Mouse (Mus musculus) testis, adult 2 months (tissue): Measurements from ENCODE around the gene Syt2. TPM values are rescaled to one million over a fixed set of nuclear protein-coding genes. Genes with fewer than 3 reads are reported as not detected.
A peak's percentile ranks its signal among the peaks of the same experiment; 100 is the strongest.

Experiments
- H3K27ac ChIP-seq: fragments of 200-500 bp; 2 replicates; pipeline ENCODE4 v1.5.1; 2012; ENCODE audit warnings: low read depth, low read length; ENCODE audit not compliant: control insufficient read depth, insufficient read depth
- H3K27me3 ChIP-seq: fragments of 200-500 bp; 2 replicates; pipeline ENCODE4 v1.6.1; 2012; ENCODE audit warnings: mild to moderate bottlenecking, low read length, moderate library complexity; ENCODE audit not compliant: control insufficient read depth, insufficient read depth
- H3K36me3 ChIP-seq: fragments of 200-500 bp; 2 replicates; pipeline ENCODE4 v1.6.1; 2012; ENCODE audit warnings: mild to moderate bottlenecking, low read length; ENCODE audit not compliant: control insufficient read depth, insufficient read depth
- H3K4me1 ChIP-seq: fragments of 200-500 bp; 2 replicates; pipeline ENCODE4 v1.6.1; 2012; ENCODE audit warnings: low read length; ENCODE audit not compliant: control insufficient read depth, insufficient read depth
- H3K4me3 ChIP-seq: fragments of 200-500 bp; 2 replicates; pipeline ENCODE4 v1.5.1; 2012; ENCODE audit warnings: low read depth, mild to moderate bottlenecking, low read length, moderate library complexity, mixed read lengths; ENCODE audit not compliant: control insufficient read depth
- CTCF ChIP-seq: fragments of 200-500 bp; IDR thresholded peaks from 2 replicates; pipeline ENCODE4 v1.5.1; 2012; ENCODE audit warnings: low read depth, mild to moderate bottlenecking, inconsistent platforms, low read length, moderate library complexity; ENCODE audit not compliant: control insufficient read depth, insufficient read depth, insufficient replicate concordance
- POLR2A ChIP-seq: fragments of 200-500 bp; IDR thresholded peaks from 2 replicates; pipeline ENCODE4 v1.6.1; 2012; ENCODE audit warnings: low read depth, mild to moderate bottlenecking, inconsistent platforms, low read length, moderate library complexity; ENCODE audit not compliant: control insufficient read depth
- polyA plus RNA-seq: library from polyadenylated mRNA; depleted of rRNA; stranded (reverse); fragments of >200 nt; gene quantifications from 2 replicates; pipeline ENCODE4 v1.2.3, GENCODE M21; 2012

The Syt2 gene
- polyA plus RNA-seq, 1 experiment = 0.14 TPM

GRCm38 (mm10) chr1:134674312-134674711, 27.8 kb downstream of the Syt2 start:
- no peak overlapping the region for H3K4me3 ChIP-seq
- no peak for TF ChIP-seq POLR2A
- peak; percentile 40; the same call in 1 of the 2 replicates for TF ChIP-seq CTCF

GRCm38 (mm10) chr1:134679445-134679844, 33.0 kb downstream of the Syt2 start:
- no peaks in the 10 kb centered on the region for H3K4me1 ChIP-seq
- no peak overlapping the region for H3K27ac ChIP-seq

More at GRCm38 (mm10) chr1:134674312-134674711, 27.8 kb downstream of the Syt2 start:
- H3K4me1 ChIP-seq = no peaks in the 10 kb centered on the region
- no peak overlapping the region for H3K27ac ChIP-seq
- no peaks in the 10 kb centered on the region for H3K36me3 ChIP-seq
- H3K27me3 ChIP-seq = no peaks in the 10 kb centered on the region

GRCm38 (mm10) chr1:134680617-134681016, 34.1 kb downstream of the Syt2 start:
- TF ChIP-seq CTCF = peak; percentile 8; the same call in 1 of the 2 replicates
- no peak for TF ChIP-seq POLR2A
- H3K27me3 ChIP-seq = no peaks in the 10 kb centered on the region
- no peak overlapping the region for H3K4me3 ChIP-seq
- H3K4me1 ChIP-seq = no peaks in the 10 kb centered on the region
- H3K27ac ChIP-seq = no peak overlapping the region
- H3K36me3 ChIP-seq = no peaks in the 10 kb centered on the region

More at GRCm38 (mm10) chr1:134679445-134679844, 33.0 kb downstream of the Syt2 start:
- Histone ChIP-seq H3K4me3 (no peak overlapping the region), H3K36me3 (no peaks in the 10 kb centered on the region), H3K27me3 (no peaks in the 10 kb centered on the region)
- TF ChIP-seq CTCF (no peak), POLR2A (no peak)

GRCm38 (mm10) chr1:134682460-134682859, 36.0 kb downstream of the Syt2 start:
- Histone ChIP-seq H3K36me3 (no peaks in the 10 kb centered on the region), H3K27ac (no peak overlapping the region), H3K4me1 (no peaks in the 10 kb centered on the region), H3K4me3 (no peak overlapping the region), H3K27me3 (no peaks in the 10 kb centered on the region)
- TF ChIP-seq CTCF = no peak
- no peak for TF ChIP-seq POLR2A

GRCm38 (mm10) chr1:134686834-134687421, 40.5 kb downstream of the Syt2 start:
- H3K4me1 ChIP-seq = no peaks in the 10 kb centered on the region

GRCm38 (mm10) chr1:134696302-134696701, 49.8 kb downstream of the Syt2 start:
- H3K4me1 ChIP-seq = no peaks in the 10 kb centered on the region
- no peaks in the 10 kb centered on the region for H3K27me3 ChIP-seq
- no peaks in the 10 kb centered on the region for H3K36me3 ChIP-seq
- no peak overlapping the region for H3K4me3 ChIP-seq
- H3K27ac ChIP-seq = no peak overlapping the region
- no peak for TF ChIP-seq CTCF
- TF ChIP-seq POLR2A = no peak

More at GRCm38 (mm10) chr1:134686834-134687421, 40.5 kb downstream of the Syt2 start:
- H3K27ac ChIP-seq = no peak overlapping the region
- no peaks in the 10 kb centered on the region for H3K27me3 ChIP-seq
- TF ChIP-seq POLR2A = no peak
- TF ChIP-seq CTCF = no peak
- no peaks in the 10 kb centered on the region for H3K36me3 ChIP-seq
- H3K4me3 ChIP-seq = no peak overlapping the region

- H3K4me1 ChIP-seq = no peaks in the 10 kb centered on the region
- H3K27me3 ChIP-seq = no peaks in the 10 kb centered on the region
- H3K4me3 ChIP-seq = no peak overlapping the region
- no peaks in the 10 kb centered on the region for H3K36me3 ChIP-seq
- TF ChIP-seq POLR2A = no peak
- no peak for TF ChIP-seq CTCF
- no peak overlapping the region for H3K27ac ChIP-seq
Measured at GRCm38 (mm10) chr1:134697073-134697472, 50.6 kb downstream of the Syt2 start.
